Comparison of ENCODE assay signal across 12 mouse cellular contexts in genomic region chr11:64671898-64672297, GRCm38 (mm10).
DNase-seq lines count a peak whose midpoint lies in the region; ATAC-seq and TF ChIP-seq lines count a peak whose summit lies in the region.
"Had no signal": no experiment of that assay in that cellular context is flagged by ENCODE, and none has a peak within 500 bp of the region (broad histone marks: within the 10 kb centered on the region; RNA-seq: fewer than 3 reads in every experiment).

No protein-coding gene starts in this region.

- ATAC-seq in heart, embryonic 16.5 days (replicated peaks; ENCODE audit: extremely low read depth, insufficient read depth, low FRiP score) = peak; percentile 41; the same call in 1 of the 2 replicates
- peak; percentile 96 for ATAC-seq in embryonic facial prominence, embryonic 12.5 days (ENCODE audit: insufficient number of reproducible peaks, insufficient read depth, low FRiP score, low TSS enrichment)

- no peaks in the 10 kb centered on the region for H3K4me1 ChIP-seq in heart, embryonic 16.5 days (ENCODE audit: control insufficient read depth, insufficient read depth, low read length)
- peaks cover 23% of the 10 kb centered on the region for H3K4me1 ChIP-seq in embryonic facial prominence, embryonic 12.5 days
- H3K4me1 ChIP-seq in cerebellum, adult 2 months (ENCODE audit: control insufficient read depth, insufficient read depth, low read length) = no peaks in the 10 kb centered on the region
- H3K4me1 ChIP-seq in kidney, adult 2 months (ENCODE audit: control insufficient read depth, insufficient read depth, low read length) = no peaks in the 10 kb centered on the region
- H3K4me1 ChIP-seq: liver, embryonic 15.5 days had no signal

- H3K9ac ChIP-seq in heart, embryonic 16.5 days (ENCODE audit: low read length) = no peak overlapping the region
- no peak overlapping the region for H3K9ac ChIP-seq in embryonic facial prominence, embryonic 12.5 days
- H3K9ac ChIP-seq: liver, embryonic 15.5 days had no signal

- no peak overlapping the region for H3K4me3 ChIP-seq in heart, embryonic 16.5 days (ENCODE audit: low read length)
- H3K4me3 ChIP-seq in embryonic facial prominence, embryonic 12.5 days = no peak overlapping the region
- H3K4me3 ChIP-seq in cerebellum, adult 2 months (replicated peaks; ENCODE audit: insufficient read depth, low read depth, low read length) = no peak overlapping the region
- H3K4me3 ChIP-seq in kidney, adult 2 months (ENCODE audit: insufficient read depth, low read depth, low read length) = no peak overlapping the region
- H3K4me3 ChIP-seq: erythroblast, embryonic 14.5 days; liver, embryonic 15.5 days had no signal

- no peak overlapping the region for H3K27ac ChIP-seq in heart, embryonic 16.5 days (ENCODE audit: low read length)
- H3K27ac ChIP-seq in embryonic facial prominence, embryonic 12.5 days = 0 out of 2 replicates have a peak overlapping the region, but pooled peaks have one; percentile 18
- no peak overlapping the region for H3K27ac ChIP-seq in cerebellum, adult 2 months (ENCODE audit: insufficient read depth, low read length)
- no peak overlapping the region for H3K27ac ChIP-seq in kidney, adult 2 months (ENCODE audit: insufficient read depth, low read depth, low read length)
- H3K27ac ChIP-seq: liver, embryonic 15.5 days had no signal

- no peak overlapping the region for H3K4me2 ChIP-seq in heart, embryonic 16.5 days (ENCODE audit: low read depth, low read length)
- no peak overlapping the region for H3K4me2 ChIP-seq in embryonic facial prominence, embryonic 12.5 days (replicated peaks)
- H3K4me2 ChIP-seq: liver, embryonic 15.5 days had no signal

- TF ChIP-seq CTCF in cerebellum, adult 2 months (IDR thresholded peaks at IDR 0.05; ENCODE audit: borderline replicate concordance, insufficient read depth, low read depth, low read length) = no peak
- no peak for TF ChIP-seq CTCF in kidney, adult 2 months (conservative IDR thresholded peaks at IDR 0.05; ENCODE audit: insufficient read depth, insufficient read length, low read depth, low read length)

- no peak for DNase-seq in heart, postnatal 4 days
- DNase-seq in MN1 (ENCODE audit: low spot score) = peak; percentile 88
- DNase-seq in lung, postnatal 4 days = peak; percentile 8 to 70
- DNase-seq in cerebellum, adult 2 months = no peak
- DNase-seq in layer of hippocampus, adult 11-12 months (ENCODE audit: low spot score) = no peak
- no peak for DNase-seq in kidney, adult 2 months
- DNase-seq: kidney, adult 18-20 months; right cerebral cortex, adult 18-20 months had no signal

- H3K36me3 ChIP-seq in heart, embryonic 16.5 days (ENCODE audit: control insufficient read depth, insufficient read depth) = no peaks in the 10 kb centered on the region
- H3K36me3 ChIP-seq in embryonic facial prominence, embryonic 12.5 days = no peaks in the 10 kb centered on the region
- H3K36me3 ChIP-seq in kidney, adult 2 months (ENCODE audit: control insufficient read depth, insufficient read depth, low read length) = no peaks in the 10 kb centered on the region
- H3K36me3 ChIP-seq: liver, embryonic 15.5 days had no signal

- H3K27me3 ChIP-seq in heart, embryonic 16.5 days (ENCODE audit: control insufficient read depth, insufficient read depth, low read length) = no peaks in the 10 kb centered on the region
- H3K27me3 ChIP-seq in embryonic facial prominence, embryonic 12.5 days = no peaks in the 10 kb centered on the region; the same call in 1 of the 2 replicates
- H3K27me3 ChIP-seq in cerebellum, adult 2 months (ENCODE audit: control insufficient read depth, insufficient read depth, low read length) = no peaks in the 10 kb centered on the region
- H3K27me3 ChIP-seq in kidney, adult 2 months (replicated peaks; ENCODE audit: control insufficient read depth, insufficient read depth, low read length) = no peaks in the 10 kb centered on the region
- H3K27me3 ChIP-seq: liver, embryonic 15.5 days had no signal

- peaks cover 6% of the 10 kb centered on the region; the same call in 1 of the 2 replicates for H3K9me3 ChIP-seq in heart, embryonic 16.5 days (replicated peaks; ENCODE audit: control insufficient read depth, low read length)
- peaks cover 4% of the 10 kb centered on the region for H3K9me3 ChIP-seq in embryonic facial prominence, embryonic 12.5 days
- H3K9me3 ChIP-seq: liver, embryonic 15.5 days had no signal

- TF ChIP-seq POLR2A in cerebellum, adult 2 months (IDR thresholded peaks at IDR 0.05; ENCODE audit: borderline replicate concordance, insufficient read depth, low read length) = no peak
- no peak for TF ChIP-seq POLR2A in kidney, adult 2 months (IDR thresholded peaks at IDR 0.05; ENCODE audit: low read depth, low read length)

- 33% methylated on average over 3 of the region's 3 CpGs for WGBS in heart, embryonic 16.5 days
- WGBS in embryonic facial prominence, embryonic 12.5 days = 25% methylated on average over 3 of the region's 3 CpGs
- WGBS in cerebellum, adult 2 months = 9% methylated on average over 3 of the region's 3 CpGs
- 27% methylated on average over 3 of the region's 3 CpGs for WGBS in kidney, adult 2 months

Comparison
In these comparisons a context has a peak if more than half of its experiments do, and no peak if none do; other contexts are left out.
1. DNase-seq: peak in MN1 (single experiment) and lung, postnatal 4 days (2 of 2); none in heart, postnatal 4 days (single experiment), cerebellum, adult 2 months (0 of 2), layer of hippocampus, adult 11-12 months (single experiment) and kidney, adult 2 months (single experiment).